Mouse (Mus musculus) limb, embryonic 15.5 days (tissue): ENCODE results near the gene Cxcl17. TPM values are rescaled to one million over a fixed set of nuclear protein-coding genes. Genes with fewer than 3 reads are reported as not detected.
"Not testable (repeated sequence)": the region's sequence is repeated elsewhere in the genome, so short reads cannot be mapped to it uniquely, and the experiment has no call there.

Experiments used
- ATAC-seq: fragments of 200-750 bp; cut with Nextera tagmentation; 2 replicates; pipeline ENCODE4 v1.8.0; 2017; ENCODE audit warnings: low read depth, moderate TSS enrichment; ENCODE audit not compliant: insufficient number of reproducible peaks, low FRiP score, low TSS enrichment
- H3K27ac ChIP-seq: fragments of 300-500 bp; sonication (generic); 2 replicates; pipeline ENCODE4 v1.5.1; 2015; ENCODE audit warnings: moderate library complexity, mild to moderate bottlenecking, inconsistent platforms
- H3K27me3 ChIP-seq: fragments of 300-500 bp; sonication (generic); 2 replicates; pipeline ENCODE4 v1.6.1; 2015; ENCODE audit warnings: inconsistent platforms
- H3K36me3 ChIP-seq: fragments of 300-500 bp; sonication (generic); 2 replicates; pipeline ENCODE4 v1.6.1; 2015; ENCODE audit warnings: inconsistent platforms
- H3K4me1 ChIP-seq: fragments of 300-500 bp; sonication (generic); 2 replicates; pipeline ENCODE4 v1.6.1; 2015; ENCODE audit warnings: inconsistent platforms
- H3K4me2 ChIP-seq: fragments of 300-500 bp; sonication (generic); 2 replicates; pipeline ENCODE4 v1.6.1; 2015; ENCODE audit warnings: mild to moderate bottlenecking, inconsistent platforms
- H3K4me3 ChIP-seq: fragments of 300-500 bp; sonication (generic); 2 replicates; pipeline ENCODE4 v1.5.1; 2015; ENCODE audit warnings: mild to moderate bottlenecking, inconsistent platforms
- H3K9ac ChIP-seq: fragments of 300-500 bp; sonication (generic); 2 replicates; pipeline ENCODE4 v1.6.1; 2015; ENCODE audit warnings: inconsistent platforms
- H3K9me3 ChIP-seq: fragments of 300-500 bp; sonication (generic); 2 replicates; pipeline ENCODE4 v1.6.1; 2016; ENCODE audit warnings: inconsistent platforms
- WGBS: fragments of 180-500 bp; shearing (Covaris S2); methylation state at CpG from one replicate; pipeline ENCODE4 v1.1.7; 2015; 5-methylcytosine and 5-hydroxymethylcytosine counted together
- polyA plus RNA-seq: library from polyadenylated mRNA; unstranded; fragments of >200 nt; fragmentation: Nextera tagmentation; extraction: Ambion mirVana; gene quantifications from 2 replicates; pipeline ENCODE4 v1.2.1, GENCODE M21; 2015

Cxcl17 gene
- polyA plus RNA-seq, 1 experiment from 2014 or later, result 0.20 TPM

DNA sequence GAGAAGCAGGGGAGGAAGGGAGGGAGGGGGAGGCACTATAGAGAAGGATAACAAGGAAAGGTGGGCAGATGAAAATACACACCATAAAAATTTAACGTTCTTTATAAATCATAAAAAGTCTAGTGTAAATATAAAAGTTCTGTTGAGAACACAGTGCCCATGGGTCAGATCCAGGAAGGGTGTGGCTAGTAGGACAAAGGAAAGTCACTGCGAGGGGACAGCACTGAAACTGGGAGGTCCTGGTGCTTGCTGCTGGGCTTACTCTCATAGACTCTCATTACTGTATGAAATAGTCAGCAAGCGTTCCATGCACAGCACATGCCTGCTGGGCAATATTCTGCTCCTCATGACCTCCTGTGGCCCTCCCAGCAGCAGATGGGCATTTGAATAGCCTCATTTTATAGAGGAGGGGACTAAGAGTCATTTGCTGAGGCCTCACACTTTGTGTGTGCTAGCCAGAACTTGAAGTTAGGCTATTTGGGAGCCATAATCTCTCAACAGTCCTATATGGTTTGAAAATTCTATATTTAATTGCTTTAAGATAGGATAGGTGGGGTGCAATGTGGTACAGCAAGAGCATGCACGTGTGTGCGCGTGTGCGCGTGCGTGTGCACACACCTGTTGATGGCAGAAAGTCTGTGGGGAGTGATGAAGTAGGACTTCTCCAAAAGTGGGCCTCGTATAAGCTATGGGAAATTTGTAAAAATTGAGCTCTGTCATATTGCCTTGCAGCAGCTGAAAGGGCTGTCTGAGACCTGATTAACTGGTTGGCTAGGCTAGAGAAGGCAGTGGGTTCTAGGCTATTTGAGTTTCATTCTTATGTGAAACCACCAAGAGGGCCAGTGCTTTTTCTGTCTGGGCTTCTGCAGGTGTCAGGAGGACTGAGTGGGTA lies 22.2 kb upstream of the Cxcl17 start:
- Histone ChIP-seq H3K4me1 (peaks cover 8% of the 10 kb centered on the region; the same call in 1 of the 2 replicates), H3K27ac (no peak overlapping the region), H3K27me3 (no peaks in the 10 kb centered on the region), H3K9me3 (no peaks in the 10 kb centered on the region), H3K9ac (no peak overlapping the region), H3K36me3 (no peaks in the 10 kb centered on the region), H3K4me2 (no peak overlapping the region), H3K4me3 (no peak overlapping the region)
- 79% methylated on average over 10 of the region's 10 CpGs for WGBS
- ATAC-seq, result no peak

DNA sequence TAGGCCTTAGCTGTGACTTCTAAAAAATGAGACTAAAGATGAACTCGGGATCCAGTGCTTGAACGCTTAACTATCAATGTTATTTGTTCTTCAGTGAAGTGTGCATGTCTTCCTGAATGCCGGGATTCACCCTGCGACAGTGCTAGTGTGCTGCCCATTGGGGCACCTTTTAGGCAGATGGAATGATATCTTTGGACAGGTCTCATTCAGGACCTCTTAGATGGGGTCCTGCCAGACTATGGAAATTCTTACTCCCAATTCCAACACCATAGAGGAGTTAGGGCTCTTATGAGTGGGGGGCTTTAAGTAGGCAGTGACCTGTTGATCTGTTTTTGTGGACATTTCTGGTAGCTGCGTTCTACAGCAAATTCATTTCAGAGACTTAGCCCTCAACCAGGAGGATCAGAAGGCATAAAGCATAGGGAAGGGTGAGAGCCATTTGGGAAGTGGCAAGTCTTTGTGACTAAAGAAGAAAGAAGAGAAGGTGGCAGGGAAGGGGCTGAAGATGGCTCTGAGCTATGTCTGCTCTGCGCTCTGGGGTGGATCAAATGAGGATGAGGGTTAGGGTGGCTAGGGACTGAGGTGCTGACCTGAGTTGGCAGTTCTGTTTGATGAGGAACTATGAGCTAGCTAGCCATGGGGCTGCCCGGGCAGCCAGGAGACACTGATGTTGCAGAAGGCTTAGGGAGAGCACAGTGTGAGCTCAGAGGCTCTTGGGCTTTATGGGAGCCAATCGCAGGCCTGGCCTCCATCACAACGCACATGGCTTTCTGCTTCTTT lies 21.3 kb upstream of the Cxcl17 start:
- no peak for ATAC-seq
- Histone ChIP-seq H3K4me1 (peaks cover 8% of the 10 kb centered on the region; the same call in 1 of the 2 replicates), H3K27me3 (no peaks in the 10 kb centered on the region), H3K9ac (no peak overlapping the region), H3K36me3 (no peaks in the 10 kb centered on the region), H3K27ac (no peak overlapping the region), H3K9me3 (no peaks in the 10 kb centered on the region), H3K4me2 (no peak overlapping the region), H3K4me3 (no peak overlapping the region)
- 87% methylated on average over 9 of the region's 9 CpGs for WGBS

DNA sequence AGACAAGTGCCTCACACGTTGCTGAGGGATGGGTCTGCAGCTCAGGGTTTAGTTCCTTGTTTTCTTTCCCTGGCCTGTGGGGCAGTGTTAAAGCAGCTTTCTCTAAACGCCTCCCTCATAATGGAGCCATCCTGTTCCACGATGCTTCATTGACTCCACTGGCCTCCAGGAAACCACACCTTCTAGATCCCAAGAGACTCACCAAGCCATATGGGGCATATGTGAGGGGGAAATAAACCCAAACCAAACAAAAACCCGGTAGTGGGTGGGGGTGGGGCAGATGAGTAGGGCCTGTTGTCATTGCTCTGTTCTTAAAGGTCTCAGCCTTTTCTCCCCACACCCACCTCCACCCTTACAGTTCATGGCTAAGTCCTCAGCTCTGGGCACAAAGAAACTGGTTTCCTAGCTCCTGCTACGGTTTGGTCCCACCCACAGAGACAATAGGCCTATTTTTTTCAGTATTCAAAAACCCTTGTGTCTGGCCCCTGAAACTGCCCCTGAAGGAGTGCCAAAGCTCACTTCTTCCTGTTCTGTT lies 20.4 kb upstream of the Cxcl17 start:
- H3K27me3 ChIP-seq, result no peaks in the 10 kb centered on the region
- no peaks in the 10 kb centered on the region for H3K9me3 ChIP-seq
- H3K36me3 ChIP-seq, result no peaks in the 10 kb centered on the region
- H3K4me2 ChIP-seq, result no peak overlapping the region
- 0 out of 2 replicates have a peak, but pooled peaks have one; percentile 35 for ATAC-seq
- H3K27ac ChIP-seq, result 0 out of 2 replicates have a peak overlapping the region, but pooled peaks have one; percentile 38
- peaks cover 8% of the 10 kb centered on the region; the same call in 1 of the 2 replicates for H3K4me1 ChIP-seq
- no peak overlapping the region for H3K4me3 ChIP-seq
- H3K9ac ChIP-seq, result no peak overlapping the region
- WGBS, result 24% methylated on average over 5 of the region's 5 CpGs

DNA sequence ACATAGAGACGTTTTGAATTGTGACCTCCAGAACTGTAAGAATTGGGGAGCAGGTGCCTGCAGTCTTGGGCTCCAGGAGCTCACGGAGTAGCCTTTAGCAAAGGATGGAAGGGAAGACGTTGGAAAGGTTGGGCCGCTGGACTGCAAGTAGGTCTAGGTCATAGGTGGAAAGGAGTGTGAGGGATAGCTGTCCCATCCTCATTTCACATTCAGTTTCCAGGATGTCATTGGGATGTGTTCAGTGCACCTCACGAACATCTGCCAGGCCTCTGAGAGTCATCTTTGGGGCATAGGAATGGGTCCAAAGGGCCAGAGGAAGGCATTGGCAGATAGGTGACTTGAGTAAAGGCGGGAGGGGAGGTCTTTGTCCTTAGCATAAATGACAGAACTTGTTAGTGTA lies 19.7 kb upstream of the Cxcl17 start:
- no peak for ATAC-seq
- no peaks in the 10 kb centered on the region for H3K27me3 ChIP-seq
- no peak overlapping the region for H3K4me3 ChIP-seq
- peaks cover 8% of the 10 kb centered on the region; the same call in 1 of the 2 replicates for H3K4me1 ChIP-seq
- H3K9ac ChIP-seq, result no peak overlapping the region
- no peak overlapping the region for H3K4me2 ChIP-seq
- H3K9me3 ChIP-seq, result no peaks in the 10 kb centered on the region
- H3K27ac ChIP-seq, result no peak overlapping the region
- no peaks in the 10 kb centered on the region for H3K36me3 ChIP-seq
- WGBS, result 86% methylated on average over 6 of the region's 6 CpGs

DNA sequence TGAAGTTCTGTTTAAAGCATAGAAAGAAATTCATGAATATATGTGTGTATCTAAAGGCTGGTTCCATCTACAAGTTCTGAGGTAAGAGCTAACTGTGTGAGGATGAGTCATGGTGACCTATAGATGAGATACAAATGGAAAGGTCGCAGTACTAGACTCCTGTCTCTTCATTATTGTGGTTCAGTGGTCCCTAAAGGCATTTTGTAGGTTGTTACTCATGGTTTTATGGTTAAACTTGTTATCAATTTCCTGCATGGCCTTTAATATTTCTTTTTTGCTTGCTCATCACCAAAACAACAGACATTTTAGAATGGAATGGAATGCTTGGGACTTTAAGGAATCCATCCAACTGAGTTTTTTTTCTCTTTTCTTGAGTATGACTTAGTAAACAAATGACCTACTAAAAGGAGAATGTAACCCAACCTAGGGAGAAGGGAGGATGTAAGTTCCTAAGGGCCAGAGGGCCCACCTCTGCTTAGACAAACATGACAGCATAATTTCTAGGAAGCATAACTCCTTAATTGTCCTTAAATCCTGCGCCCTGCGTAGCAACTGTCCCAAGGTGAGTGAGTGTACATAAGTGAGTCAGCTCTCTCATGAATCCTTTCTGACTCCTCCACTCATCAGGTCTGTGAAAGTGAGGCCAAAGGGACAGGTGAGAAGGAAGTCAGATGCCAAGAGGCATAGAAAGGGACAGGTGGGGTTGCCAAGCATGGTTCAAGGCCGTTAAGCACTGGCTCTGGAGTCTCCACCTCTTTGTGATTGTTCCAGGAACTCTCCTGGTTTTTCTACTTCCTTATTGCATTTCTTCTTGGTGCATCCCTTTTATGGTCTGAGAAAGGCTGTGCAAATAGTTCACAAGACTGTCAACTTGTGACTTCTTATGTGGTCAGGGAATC lies 17.4 kb upstream of the Cxcl17 start:
- 80% methylated on average over 4 of the region's 4 CpGs for WGBS
- H3K4me2 ChIP-seq, result no peak overlapping the region
- peaks cover 8% of the 10 kb centered on the region; the same call in 1 of the 2 replicates for H3K4me1 ChIP-seq
- H3K9me3 ChIP-seq, result no peaks in the 10 kb centered on the region
- no peak overlapping the region for H3K9ac ChIP-seq
- no peaks in the 10 kb centered on the region for H3K27me3 ChIP-seq
- no peak for ATAC-seq
- no peak overlapping the region for H3K27ac ChIP-seq
- H3K36me3 ChIP-seq, result no peaks in the 10 kb centered on the region
- no peak overlapping the region for H3K4me3 ChIP-seq

DNA sequence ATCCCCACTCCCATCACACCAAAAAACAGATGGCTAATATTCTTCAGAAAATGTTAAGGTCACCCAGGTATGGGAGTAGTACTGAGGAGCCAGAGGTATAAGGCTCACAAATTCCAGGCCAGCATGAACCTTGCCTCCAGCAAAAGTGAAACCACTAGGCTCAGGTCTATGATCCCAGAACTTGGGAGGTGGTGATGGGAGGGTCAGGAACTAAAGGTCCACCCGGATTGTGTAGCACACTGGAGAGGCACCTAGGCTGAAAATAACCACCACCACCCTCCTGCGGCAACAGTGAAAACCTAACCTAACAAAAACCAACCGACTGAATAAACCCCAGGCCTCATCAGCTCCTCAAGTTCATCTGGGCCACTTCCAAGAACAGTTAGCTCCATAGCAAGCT lies 15.6 kb upstream of the Cxcl17 start:
- WGBS, result 77% methylated on average over 3 of the region's 3 CpGs
- ATAC-seq, result no peak
- Histone ChIP-seq H3K4me3 (no peak overlapping the region), H3K27me3 (no peaks in the 10 kb centered on the region), H3K36me3 (no peaks in the 10 kb centered on the region), H3K4me2 (no peak overlapping the region), H3K9me3 (no peaks in the 10 kb centered on the region), H3K9ac (no peak overlapping the region), H3K4me1 (peaks cover 6% of the 10 kb centered on the region; the same call in 1 of the 2 replicates), H3K27ac (no peak overlapping the region)

DNA sequence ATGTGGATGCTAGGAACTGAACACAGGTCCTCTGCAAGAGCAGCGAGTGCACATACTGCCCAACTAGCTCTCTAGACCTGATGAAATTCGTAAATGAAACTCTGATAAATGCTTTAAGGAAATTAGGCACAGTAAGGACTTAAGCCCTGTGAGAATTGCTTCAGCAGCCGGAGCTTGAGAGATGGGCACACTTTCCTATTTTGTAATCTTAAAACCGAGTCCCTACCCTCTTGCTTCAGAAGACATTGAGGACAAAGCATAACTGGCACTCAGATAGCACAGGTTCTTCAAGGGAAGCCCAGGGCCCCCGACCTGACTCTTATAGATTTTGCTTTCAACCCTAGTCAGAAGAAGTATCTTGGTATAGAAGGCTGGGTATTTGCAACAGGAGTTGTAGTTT lies 14.5 kb upstream of the Cxcl17 start:
- Histone ChIP-seq H3K4me1 (no peaks in the 10 kb centered on the region), H3K4me2 (no peak overlapping the region), H3K27ac (no peak overlapping the region), H3K9ac (no peak overlapping the region), H3K27me3 (peaks cover 8% of the 10 kb centered on the region; the same call in 1 of the 2 replicates), H3K4me3 (no peak overlapping the region), H3K9me3 (no peaks in the 10 kb centered on the region), H3K36me3 (no peaks in the 10 kb centered on the region)
- WGBS, result 87% methylated on average over 5 of the region's 5 CpGs
- no peak for ATAC-seq

DNA sequence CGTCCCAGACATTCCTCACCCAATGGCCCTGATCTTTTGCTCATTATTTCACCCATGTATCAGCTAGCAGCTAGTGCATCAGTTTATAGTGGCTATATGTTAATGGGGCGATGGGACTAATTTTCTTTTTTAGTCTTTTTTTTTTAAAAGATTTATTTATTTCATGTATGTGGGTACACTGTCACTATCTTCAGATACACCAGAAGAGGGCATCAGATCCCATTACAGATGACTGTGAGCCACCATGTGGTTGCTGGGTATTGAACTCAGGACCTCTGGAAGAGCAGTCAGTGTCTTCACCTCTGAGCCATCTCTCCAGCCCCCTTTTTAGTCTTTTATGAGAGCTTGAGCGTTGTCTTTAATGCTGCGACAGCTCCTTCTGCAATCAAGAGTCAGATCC lies 13.7 kb upstream of the Cxcl17 start:
- H3K27ac ChIP-seq, H3K9me3 ChIP-seq, H3K36me3 ChIP-seq, H3K4me2 ChIP-seq, H3K9ac ChIP-seq, H3K4me3 ChIP-seq, ATAC-seq, H3K4me1 ChIP-seq: not testable (repeated sequence)
- H3K27me3 ChIP-seq, result peaks cover 11% of the 10 kb centered on the region; the same call in 1 of the 2 replicates
- 84% methylated on average over 4 of the region's 4 CpGs for whole genome bisulfite sequencing

DNA sequence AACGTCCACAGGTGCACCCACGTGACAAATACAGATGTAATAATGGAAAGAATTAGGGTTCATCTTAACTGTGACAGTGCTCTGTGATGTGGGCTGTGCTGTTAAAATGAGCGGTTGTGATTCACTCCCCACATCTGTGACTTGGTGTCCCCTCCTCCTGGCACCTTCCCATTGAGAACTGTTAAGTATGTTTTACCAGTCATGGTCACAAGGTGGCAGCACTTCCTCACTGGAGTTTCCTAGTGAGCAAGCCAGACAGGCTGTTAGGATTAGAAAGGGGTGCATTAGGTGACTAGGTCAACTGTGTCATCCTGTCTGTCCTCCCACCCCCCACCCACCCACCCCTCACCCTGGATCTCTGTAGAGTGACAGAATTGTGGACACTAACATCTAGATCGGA lies 11.7 kb upstream of the Cxcl17 start:
- no peaks in the 10 kb centered on the region for H3K4me1 ChIP-seq
- no peak overlapping the region for H3K9ac ChIP-seq
- H3K27ac ChIP-seq, result no peak overlapping the region
- no peak overlapping the region for H3K4me3 ChIP-seq
- no peaks in the 10 kb centered on the region for H3K9me3 ChIP-seq
- peaks cover 11% of the 10 kb centered on the region; the same call in 1 of the 2 replicates for H3K27me3 ChIP-seq
- H3K36me3 ChIP-seq, result no peaks in the 10 kb centered on the region
- no peak overlapping the region for H3K4me2 ChIP-seq
- WGBS, result 37% methylated on average over 4 of the region's 4 CpGs
- no peak for ATAC-seq

DNA sequence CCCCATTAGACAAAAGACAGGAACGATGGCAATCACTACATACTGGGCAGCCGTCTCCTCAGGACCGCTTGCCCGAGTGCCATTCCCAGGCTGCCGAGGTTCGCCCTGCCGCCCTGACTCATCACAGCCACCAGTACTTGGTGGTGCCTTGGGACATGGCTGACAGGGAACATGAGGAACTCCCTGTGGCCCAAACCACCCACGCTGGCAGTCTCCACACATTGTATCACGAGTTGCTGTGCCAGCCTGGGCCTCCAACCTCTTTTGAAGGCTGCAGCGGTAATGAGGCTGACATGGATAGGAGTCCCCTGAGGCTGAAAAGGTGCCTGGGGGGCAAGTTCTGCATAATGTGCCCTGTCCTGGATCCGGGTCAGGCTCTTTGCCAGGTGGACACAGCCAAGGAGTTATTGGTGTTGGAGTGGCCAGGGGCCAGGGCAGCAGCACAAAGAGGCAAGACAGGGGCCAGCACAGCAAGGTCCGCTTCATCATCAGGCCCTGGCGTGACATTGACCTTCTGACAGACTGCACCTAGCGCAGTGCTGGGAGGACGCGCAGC lies 9.7 kb upstream of the Cxcl17 start:
- no peak overlapping the region for H3K4me2 ChIP-seq
- no peak for ATAC-seq
- no peaks in the 10 kb centered on the region for H3K4me1 ChIP-seq
- H3K9ac ChIP-seq, result no peak overlapping the region
- no peak overlapping the region for H3K4me3 ChIP-seq
- peaks cover 11% of the 10 kb centered on the region; the same call in 1 of the 2 replicates for H3K27me3 ChIP-seq
- 74% methylated on average over 16 of the region's 16 CpGs for WGBS
- no peak overlapping the region for H3K27ac ChIP-seq
- H3K9me3 ChIP-seq, result no peaks in the 10 kb centered on the region
- no peaks in the 10 kb centered on the region for H3K36me3 ChIP-seq

DNA sequence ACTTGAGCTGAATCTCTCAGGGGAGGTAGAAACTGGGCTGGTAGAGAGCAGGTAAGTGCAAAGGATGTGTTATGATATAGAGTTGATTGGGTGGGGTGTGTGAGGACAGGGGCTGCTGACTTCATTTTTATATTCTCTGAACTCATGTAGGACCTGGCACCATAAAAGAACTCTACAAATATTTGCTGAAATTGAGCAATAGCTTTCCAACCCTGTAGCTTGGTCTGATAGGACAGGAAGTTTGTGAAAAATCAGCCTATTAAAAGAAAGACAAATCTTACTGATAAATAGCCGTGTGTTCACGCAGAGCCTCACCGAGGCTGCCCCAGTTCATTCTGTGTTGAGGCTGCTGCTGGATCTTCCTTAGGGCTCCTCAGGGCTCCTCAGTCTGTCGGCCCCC lies 7.3 kb upstream of the Cxcl17 start:
- no peaks in the 10 kb centered on the region for H3K4me1 ChIP-seq
- H3K9me3 ChIP-seq, result no peaks in the 10 kb centered on the region
- H3K27me3 ChIP-seq, result peaks cover 11% of the 10 kb centered on the region; the same call in 1 of the 2 replicates
- WGBS, result 83% methylated on average over 4 of the region's 4 CpGs
- no peak overlapping the region for H3K9ac ChIP-seq
- no peak for ATAC-seq
- H3K27ac ChIP-seq, result no peak overlapping the region
- H3K36me3 ChIP-seq, result no peaks in the 10 kb centered on the region
- no peak overlapping the region for H3K4me3 ChIP-seq
- H3K4me2 ChIP-seq, result no peak overlapping the region
